Mouse (Mus musculus): Measurements from ENCODE around the gene Neurl3. TPM values are rescaled to one million over a fixed set of nuclear protein-coding genes. Genes with fewer than 3 reads are reported as not detected.

The Neurl3 gene
- polyA plus RNA-seq, 1 experiment from 2014 or later, result 0.16 TPM

GRCm38 (mm10) chr1:36302273-36302672 is 27.8 kb upstream of the Neurl3 start:
- H3K4me1 ChIP-seq (replicated peaks; ENCODE audit: control insufficient read depth, insufficient read depth, low read length), result no peaks in the 10 kb centered on the region; the same call in 1 of the 2 replicates
- no peak overlapping the region for H3K27ac ChIP-seq (ENCODE audit: low read depth, low read length)
- H3K4me2 ChIP-seq (ENCODE audit: low read depth, low read length, severe bottlenecking), result no peak overlapping the region
- H3K9me3 ChIP-seq (ENCODE audit: control insufficient read depth, low read length), result no peaks in the 10 kb centered on the region
- H3K36me3 ChIP-seq (ENCODE audit: control insufficient read depth, insufficient read depth, low read length), result no peaks in the 10 kb centered on the region
- no peak overlapping the region for H3K9ac ChIP-seq (ENCODE audit: low read length)
- no peak overlapping the region for H3K4me3 ChIP-seq (ENCODE audit: low read depth, low read length)
- ATAC-seq (replicated peaks; ENCODE audit: low FRiP score), result no peak
- 78% methylated on average over 8 of the region's 8 CpGs for WGBS
- H3K27me3 ChIP-seq (ENCODE audit: control insufficient read depth, insufficient read depth, low read length), result peaks cover 4% of the 10 kb centered on the region; the same call in 1 of the 2 replicates
- DNase-seq (ENCODE audit: low spot score), result no peak

GRCm38 (mm10) chr1:36300486-36300885 is 26.0 kb upstream of the Neurl3 start:
- no peak for ATAC-seq (replicated peaks; ENCODE audit: low FRiP score)
- Histone ChIP-seq H3K4me1 (replicated peaks; ENCODE audit: control insufficient read depth, insufficient read depth, low read length) (no peaks in the 10 kb centered on the region; the same call in 1 of the 2 replicates), H3K27me3 (ENCODE audit: control insufficient read depth, insufficient read depth, low read length) (peaks cover 4% of the 10 kb centered on the region; the same call in 1 of the 2 replicates), H3K9ac (ENCODE audit: low read length) (no peak overlapping the region), H3K36me3 (ENCODE audit: control insufficient read depth, insufficient read depth, low read length) (no peaks in the 10 kb centered on the region), H3K4me3 (ENCODE audit: low read depth, low read length) (no peak overlapping the region), H3K4me2 (ENCODE audit: low read depth, low read length, severe bottlenecking) (no peak overlapping the region), H3K27ac (ENCODE audit: low read depth, low read length) (no peak overlapping the region), H3K9me3 (ENCODE audit: control insufficient read depth, low read length) (no peaks in the 10 kb centered on the region)
- no peak for DNase-seq (ENCODE audit: low spot score)
- WGBS, result 96% methylated on average over 6 of the region's 6 CpGs

GRCm38 (mm10) chr1:36299676-36300075 is 25.2 kb upstream of the Neurl3 start:
- Histone ChIP-seq H3K27ac (ENCODE audit: low read depth, low read length) (no peak overlapping the region), H3K9me3 (ENCODE audit: control insufficient read depth, low read length) (no peaks in the 10 kb centered on the region), H3K27me3 (ENCODE audit: control insufficient read depth, insufficient read depth, low read length) (peaks cover 4% of the 10 kb centered on the region; the same call in 1 of the 2 replicates), H3K4me3 (ENCODE audit: low read depth, low read length) (no peak overlapping the region), H3K4me2 (ENCODE audit: low read depth, low read length, severe bottlenecking) (no peak overlapping the region), H3K36me3 (ENCODE audit: control insufficient read depth, insufficient read depth, low read length) (no peaks in the 10 kb centered on the region), H3K9ac (ENCODE audit: low read length) (no peak overlapping the region), H3K4me1 (replicated peaks; ENCODE audit: control insufficient read depth, insufficient read depth, low read length) (no peaks in the 10 kb centered on the region; the same call in 1 of the 2 replicates)
- ATAC-seq (replicated peaks; ENCODE audit: low FRiP score) (no peak), DNase-seq (ENCODE audit: low spot score) (no peak)
- 82% methylated on average over 2 of the region's 2 CpGs for WGBS

- DNase-seq (ENCODE audit: low spot score) (no peak), ATAC-seq (replicated peaks; ENCODE audit: low FRiP score) (no peak)
- H3K27me3 ChIP-seq (ENCODE audit: control insufficient read depth, insufficient read depth, low read length), result peaks cover 4% of the 10 kb centered on the region; the same call in 1 of the 2 replicates
- H3K4me3 ChIP-seq (ENCODE audit: low read depth, low read length), result no peak overlapping the region
- no peak overlapping the region for H3K27ac ChIP-seq (ENCODE audit: low read depth, low read length)
- no peaks in the 10 kb centered on the region for H3K9me3 ChIP-seq (ENCODE audit: control insufficient read depth, low read length)
- no peaks in the 10 kb centered on the region for H3K36me3 ChIP-seq (ENCODE audit: control insufficient read depth, insufficient read depth, low read length)
- no peak overlapping the region for H3K9ac ChIP-seq (ENCODE audit: low read length)
- WGBS, result 23% methylated on average over 13 of the region's 13 CpGs
- no peaks in the 10 kb centered on the region; the same call in 1 of the 2 replicates for H3K4me1 ChIP-seq (replicated peaks; ENCODE audit: control insufficient read depth, insufficient read depth, low read length)
- H3K4me2 ChIP-seq (ENCODE audit: low read depth, low read length, severe bottlenecking), result no peak overlapping the region
These were observed 24.6 kb upstream of the Neurl3 start for GRCm38 (mm10) chr1:36299126-36299525.

GRCm38 (mm10) chr1:36298107-36298506 is 23.6 kb upstream of the Neurl3 start:
- WGBS, result 67% methylated on average over 4 of the region's 4 CpGs
- no peak for ATAC-seq (replicated peaks; ENCODE audit: low FRiP score)
- Histone ChIP-seq H3K4me3 (ENCODE audit: low read depth, low read length) (no peak overlapping the region), H3K27ac (ENCODE audit: low read depth, low read length) (no peak overlapping the region), H3K27me3 (ENCODE audit: control insufficient read depth, insufficient read depth, low read length) (peaks cover 2% of the 10 kb centered on the region; the same call in 1 of the 2 replicates), H3K9me3 (ENCODE audit: control insufficient read depth, low read length) (no peaks in the 10 kb centered on the region), H3K9ac (ENCODE audit: low read length) (no peak overlapping the region), H3K4me1 (replicated peaks; ENCODE audit: control insufficient read depth, insufficient read depth, low read length) (no peaks in the 10 kb centered on the region), H3K4me2 (ENCODE audit: low read depth, low read length, severe bottlenecking) (no peak overlapping the region), H3K36me3 (ENCODE audit: control insufficient read depth, insufficient read depth, low read length) (no peaks in the 10 kb centered on the region)
- DNase-seq (ENCODE audit: low spot score), result no peak

- 83% methylated on average over 9 of the region's 9 CpGs for WGBS
- ATAC-seq (replicated peaks; ENCODE audit: low FRiP score), result no peak
- Histone ChIP-seq H3K9me3 (ENCODE audit: control insufficient read depth, low read length) (no peaks in the 10 kb centered on the region), H3K9ac (ENCODE audit: low read length) (no peak overlapping the region), H3K4me3 (ENCODE audit: low read depth, low read length) (no peak overlapping the region), H3K27me3 (ENCODE audit: control insufficient read depth, insufficient read depth, low read length) (peaks cover 2% of the 10 kb centered on the region; the same call in 1 of the 2 replicates), H3K4me1 (replicated peaks; ENCODE audit: control insufficient read depth, insufficient read depth, low read length) (no peaks in the 10 kb centered on the region), H3K4me2 (ENCODE audit: low read depth, low read length, severe bottlenecking) (no peak overlapping the region), H3K27ac (ENCODE audit: low read depth, low read length) (no peak overlapping the region), H3K36me3 (ENCODE audit: control insufficient read depth, insufficient read depth, low read length) (no peaks in the 10 kb centered on the region)
- no peak for DNase-seq (ENCODE audit: low spot score)
These were observed 22.1 kb upstream of the Neurl3 start for GRCm38 (mm10) chr1:36296466-36297149.

GRCm38 (mm10) chr1:36294402-36294801 is 19.9 kb upstream of the Neurl3 start:
- Histone ChIP-seq H3K4me2 (ENCODE audit: low read depth, low read length, severe bottlenecking) (no peak overlapping the region), H3K27ac (ENCODE audit: low read depth, low read length) (no peak overlapping the region), H3K27me3 (ENCODE audit: control insufficient read depth, insufficient read depth, low read length) (no peaks in the 10 kb centered on the region), H3K4me3 (ENCODE audit: low read depth, low read length) (no peak overlapping the region), H3K4me1 (replicated peaks; ENCODE audit: control insufficient read depth, insufficient read depth, low read length) (no peaks in the 10 kb centered on the region), H3K36me3 (ENCODE audit: control insufficient read depth, insufficient read depth, low read length) (no peaks in the 10 kb centered on the region), H3K9me3 (ENCODE audit: control insufficient read depth, low read length) (no peaks in the 10 kb centered on the region), H3K9ac (ENCODE audit: low read length) (no peak overlapping the region)
- no peak for DNase-seq (ENCODE audit: low spot score)
- no peak for ATAC-seq (replicated peaks; ENCODE audit: low FRiP score)
- WGBS, result 86% methylated on average over 3 of the region's 3 CpGs

GRCm38 (mm10) chr1:36293470-36293869 is 19.0 kb upstream of the Neurl3 start:
- no peak overlapping the region for H3K9ac ChIP-seq (ENCODE audit: low read length)
- no peaks in the 10 kb centered on the region for H3K9me3 ChIP-seq (ENCODE audit: control insufficient read depth, low read length)
- 91% methylated on average over 8 of the region's 8 CpGs for WGBS

GRCm38 (mm10) chr1:36281849-36282248 is 7.4 kb upstream of the Neurl3 start:
- ATAC-seq (replicated peaks; ENCODE audit: low FRiP score), result no peak
- no peak overlapping the region for H3K4me2 ChIP-seq (ENCODE audit: low read depth, low read length, severe bottlenecking)
- no peak for DNase-seq (ENCODE audit: low spot score)
- no peak overlapping the region for H3K4me3 ChIP-seq (ENCODE audit: low read depth, low read length)
- no peaks in the 10 kb centered on the region for H3K4me1 ChIP-seq (replicated peaks; ENCODE audit: control insufficient read depth, insufficient read depth, low read length)
- no peaks in the 10 kb centered on the region for H3K27me3 ChIP-seq (ENCODE audit: control insufficient read depth, insufficient read depth, low read length)
- H3K27ac ChIP-seq (ENCODE audit: low read depth, low read length), result no peak overlapping the region
- no peak overlapping the region for H3K9ac ChIP-seq (ENCODE audit: low read length)
- no peaks in the 10 kb centered on the region for H3K9me3 ChIP-seq (ENCODE audit: control insufficient read depth, low read length)
- H3K36me3 ChIP-seq (ENCODE audit: control insufficient read depth, insufficient read depth, low read length), result no peaks in the 10 kb centered on the region
- 90% methylated on average over 6 of the region's 6 CpGs for WGBS

More at GRCm38 (mm10) chr1:36293470-36293869, 19.0 kb upstream of the Neurl3 start:
- H3K4me2 ChIP-seq (ENCODE audit: low read depth, low read length, severe bottlenecking), result no peak overlapping the region
- H3K27me3 ChIP-seq (ENCODE audit: control insufficient read depth, insufficient read depth, low read length), result no peaks in the 10 kb centered on the region
- ATAC-seq (replicated peaks; ENCODE audit: low FRiP score) (no peak), DNase-seq (ENCODE audit: low spot score) (no peak)
- H3K36me3 ChIP-seq (ENCODE audit: control insufficient read depth, insufficient read depth, low read length), result no peaks in the 10 kb centered on the region
- no peak overlapping the region for H3K4me3 ChIP-seq (ENCODE audit: low read depth, low read length)
- H3K27ac ChIP-seq (ENCODE audit: low read depth, low read length), result no peak overlapping the region
- H3K4me1 ChIP-seq (replicated peaks; ENCODE audit: control insufficient read depth, insufficient read depth, low read length), result no peaks in the 10 kb centered on the region

Measured in forebrain, embryonic 11.5 days (tissue).